Mouse (Mus musculus): ENCODE data around the gene Mup6. TPM values are rescaled to one million over a fixed set of nuclear protein-coding genes. Genes with fewer than 3 reads are reported as not detected.

The Mup6 gene
- polyA plus RNA-seq, 1 experiment, result not detected

Other genes with a start within 250 kb of the Mup6 start
- gene Inip, start 162.7 kb upstream of the Mup6 start, polyA plus RNA-seq (2012; rRNA removed), result 31.3 and 32.8 TPM in 2 replicates
- 9.3 and 16.0 TPM in 2 replicates for gene Snx30, start 158.5 kb upstream of the Mup6 start, polyA plus RNA-seq (2012; rRNA removed)
- gene Slc46a2, start 49.2 kb upstream of the Mup6 start, polyA plus RNA-seq (2012; rRNA removed), result not detected in 2 replicates
- gene Mup4, start 3.6 kb upstream of the Mup6 start, polyA plus RNA-seq (2012; rRNA removed), result not detected in 2 replicates
- gene Mup7, start 106.2 kb downstream of the Mup6 start, polyA plus RNA-seq (2012; rRNA removed), result not detected in 2 replicates
- gene Mup2, start 190.0 kb downstream of the Mup6 start, polyA plus RNA-seq (2012; rRNA removed), result not detected in 2 replicates